Mouse (Mus musculus) lung, embryonic 16.5 days (tissue): ENCODE measurements around the gene Zbtb12. TPM values are rescaled to one million over a fixed set of nuclear protein-coding genes. Genes with fewer than 3 reads are reported as not detected.
A peak's percentile ranks its signal among the peaks of the same experiment; 100 is the strongest.
"Not testable (repeated sequence)": the region's sequence is repeated elsewhere in the genome, so short reads cannot be mapped to it uniquely, and the experiment has no call there.

Experiments used
- ATAC-seq: fragments of 200-750 bp; cut with Nextera tagmentation; 2 replicates; pipeline ENCODE4 v1.8.0; 2017; ENCODE audit warnings: low read depth, mild to moderate bottlenecking, moderate library complexity
- H3K27ac ChIP-seq: fragments of 300-500 bp; sonication (generic); 2 replicates; pipeline ENCODE4 v1.5.1; 2014; ENCODE audit warnings: mild to moderate bottlenecking, control low read depth, low read length
- H3K27me3 ChIP-seq: fragments of 300-500 bp; sonication (generic); 2 replicates; pipeline ENCODE4 v1.6.1; 2014; ENCODE audit warnings: low read depth, low read length, mixed read lengths; ENCODE audit not compliant: control insufficient read depth, insufficient read depth
- H3K36me3 ChIP-seq: fragments of 300-500 bp; sonication (generic); 2 replicates; pipeline ENCODE4 v1.6.1; 2014; ENCODE audit warnings: low read length; ENCODE audit not compliant: control insufficient read depth, insufficient read depth
- H3K4me1 ChIP-seq: fragments of 300-500 bp; sonication (generic); replicated peaks from 2 replicates; pipeline ENCODE4 v1.6.1; 2014; ENCODE audit warnings: low read length, mixed read lengths; ENCODE audit not compliant: control insufficient read depth, insufficient read depth
- H3K4me2 ChIP-seq: fragments of 300-500 bp; sonication (generic); 2 replicates; pipeline ENCODE4 v1.6.1; 2014; ENCODE audit warnings: low read depth, low read length, control low read depth
- H3K4me3 ChIP-seq: fragments of 300-500 bp; sonication (generic); 2 replicates; pipeline ENCODE4 v1.5.1; 2014; ENCODE audit warnings: mild to moderate bottlenecking, low read length, control low read depth
- H3K9ac ChIP-seq: fragments of 300-500 bp; sonication (generic); 2 replicates; pipeline ENCODE4 v1.6.1; 2014; ENCODE audit warnings: low read length, control low read depth
- H3K9me3 ChIP-seq: fragments of 300-500 bp; sonication (generic); 2 replicates; pipeline ENCODE4 v1.6.1; 2016; ENCODE audit warnings: low read length; ENCODE audit not compliant: control insufficient read depth
- WGBS: fragments of 180-500 bp; shearing (Covaris S2); extraction: QIAGEN DNeasy Blood & Tissue Kit; methylation state at CpG from one replicate; pipeline ENCODE4 v1.1.7; 2014; 5-methylcytosine and 5-hydroxymethylcytosine counted together
- polyA plus RNA-seq: library from polyadenylated mRNA; unstranded; fragments of >200 nt; fragmentation: Nextera tagmentation; extraction: Ambion mirVana; gene quantifications from 2 replicates; pipeline ENCODE4 v1.2.1, GENCODE M21; 2015

The Zbtb12 gene
- polyA plus RNA-seq, 1 experiment from 2014 or later, result 2.3 TPM

DNA sequence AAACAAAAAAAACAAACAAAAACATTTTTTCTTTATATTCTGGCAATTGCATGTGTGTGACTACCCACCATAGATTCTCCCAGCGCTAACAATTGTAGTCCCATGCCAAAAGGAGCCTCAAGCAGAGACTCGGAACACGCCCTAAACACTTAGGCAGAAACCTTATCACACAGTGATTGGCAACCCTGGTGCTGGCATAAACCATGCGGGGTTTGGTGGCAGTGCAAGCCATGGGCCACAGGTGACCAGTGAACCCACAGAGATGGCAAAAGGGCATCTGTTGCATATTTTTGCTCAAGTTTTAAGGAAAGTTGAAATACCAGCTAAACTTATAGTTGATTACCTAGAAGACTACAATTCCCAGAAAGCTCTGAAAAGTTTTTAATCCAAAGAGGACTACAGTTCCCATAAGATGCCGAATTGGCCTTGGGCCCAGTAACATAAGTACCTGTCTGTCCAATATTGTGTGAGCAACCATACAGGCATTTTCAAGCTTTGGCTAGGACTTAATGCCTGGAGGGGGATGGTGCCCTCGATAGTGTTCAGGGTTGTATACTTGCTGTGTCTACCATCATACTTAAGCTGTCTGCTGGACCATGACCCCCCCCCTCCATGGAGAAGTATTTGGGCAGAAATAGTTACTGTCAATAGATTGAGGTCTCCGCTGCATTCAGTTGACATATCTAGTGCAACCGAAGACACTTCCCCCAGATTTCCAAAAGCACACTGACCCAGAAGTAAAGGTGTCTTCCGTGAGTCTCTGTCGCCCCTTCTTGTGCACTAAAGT is 18.3 kb downstream of the Zbtb12 start:
- 14% methylated on average over 10 of the region's 10 CpGs for WGBS
- peaks cover 30% of the 10 kb centered on the region for H3K4me1 ChIP-seq
- ATAC-seq, result no peak
- peak overlapping the region; percentile 90 for H3K4me3 ChIP-seq
- peak overlapping the region; percentile 99 for H3K27ac ChIP-seq
- H3K9me3 ChIP-seq, result no peaks in the 10 kb centered on the region
- H3K36me3 ChIP-seq, result peaks cover 9% of the 10 kb centered on the region
- no peaks in the 10 kb centered on the region for H3K27me3 ChIP-seq
- H3K9ac ChIP-seq, result peak overlapping the region; percentile 97
- peak overlapping the region; percentile 72 for H3K4me2 ChIP-seq

DNA sequence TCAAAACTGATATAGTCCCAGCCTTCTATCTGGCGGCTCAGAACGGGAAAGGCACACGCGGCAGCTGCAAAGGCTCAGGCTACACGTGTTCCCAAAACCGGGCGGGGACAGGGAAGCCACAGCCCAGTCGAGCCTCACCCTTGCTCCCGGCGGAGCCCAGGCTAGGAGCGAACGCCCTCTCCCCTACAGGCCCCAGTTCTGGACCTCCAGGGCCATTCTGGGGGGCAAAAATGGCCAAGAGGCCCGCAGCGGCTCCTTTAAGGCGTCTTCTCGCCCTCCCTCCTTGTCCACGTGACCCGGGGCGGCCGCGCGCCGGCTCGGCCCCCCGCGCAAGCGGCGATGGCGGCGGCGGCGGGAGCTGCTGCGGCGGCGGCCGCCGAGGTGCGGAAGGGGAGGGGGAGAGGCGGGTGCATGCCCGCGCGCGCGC is 18.9 kb downstream of the Zbtb12 start, which contains the start of the genes C2 and Ehmt2:
Gene C2, minus strand, starts transcription at position 106 of the 427 bp plus-strand sequence.
Gene Ehmt2, plus strand, starts transcription at position 310 of the 427 bp plus-strand sequence.
- no peaks in the 10 kb centered on the region for H3K27me3 ChIP-seq
- peaks cover 15% of the 10 kb centered on the region for H3K36me3 ChIP-seq
- H3K27ac ChIP-seq, result peak within 1 kb of the TSS; percentile 99
- peaks cover 30% of the 10 kb centered on the region for H3K4me1 ChIP-seq
- peak within 1 kb of the TSS; percentile 90 for H3K4me3 ChIP-seq
- H3K4me2 ChIP-seq, result peak within 1 kb of the TSS; percentile 72
- WGBS, result under 1% methylated on average over 34 of the region's 44 CpGs
- H3K9me3 ChIP-seq, result no peaks in the 10 kb centered on the region
- peak; percentile 69 for ATAC-seq
- peak within 1 kb of the TSS; percentile 97 for H3K9ac ChIP-seq

DNA sequence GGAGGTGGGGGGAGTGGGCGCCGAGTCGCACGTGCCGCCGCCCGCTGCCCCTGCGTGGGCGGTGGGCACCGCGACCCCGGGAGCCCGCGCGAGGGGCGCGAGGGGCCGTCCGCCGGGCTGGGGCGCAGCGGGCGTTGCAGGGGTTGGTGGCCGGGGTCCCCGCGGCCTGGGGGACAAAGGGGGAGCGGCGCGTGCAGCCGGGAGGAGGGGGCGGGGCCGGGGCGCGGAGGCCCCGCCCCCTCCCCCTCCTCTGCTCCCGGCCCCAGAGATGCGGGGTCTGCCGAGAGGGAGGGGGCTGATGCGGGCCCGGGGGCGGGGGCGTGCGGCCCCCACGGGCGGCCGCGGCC is 19.4 kb downstream of the Zbtb12 start:
- Histone ChIP-seq H3K27me3 (no peaks in the 10 kb centered on the region), H3K4me1 (peaks cover 27% of the 10 kb centered on the region), H3K4me3 (peak overlapping the region; percentile 90), H3K27ac (peak overlapping the region; percentile 99), H3K9me3 (no peaks in the 10 kb centered on the region), H3K36me3 (peaks cover 20% of the 10 kb centered on the region), H3K9ac (peak overlapping the region; percentile 97), H3K4me2 (peak overlapping the region; percentile 72)
- 0% methylated on average over 1 of the region's 47 CpGs for WGBS
- peak; percentile 15; the same call in 1 of the 2 replicates for ATAC-seq

DNA sequence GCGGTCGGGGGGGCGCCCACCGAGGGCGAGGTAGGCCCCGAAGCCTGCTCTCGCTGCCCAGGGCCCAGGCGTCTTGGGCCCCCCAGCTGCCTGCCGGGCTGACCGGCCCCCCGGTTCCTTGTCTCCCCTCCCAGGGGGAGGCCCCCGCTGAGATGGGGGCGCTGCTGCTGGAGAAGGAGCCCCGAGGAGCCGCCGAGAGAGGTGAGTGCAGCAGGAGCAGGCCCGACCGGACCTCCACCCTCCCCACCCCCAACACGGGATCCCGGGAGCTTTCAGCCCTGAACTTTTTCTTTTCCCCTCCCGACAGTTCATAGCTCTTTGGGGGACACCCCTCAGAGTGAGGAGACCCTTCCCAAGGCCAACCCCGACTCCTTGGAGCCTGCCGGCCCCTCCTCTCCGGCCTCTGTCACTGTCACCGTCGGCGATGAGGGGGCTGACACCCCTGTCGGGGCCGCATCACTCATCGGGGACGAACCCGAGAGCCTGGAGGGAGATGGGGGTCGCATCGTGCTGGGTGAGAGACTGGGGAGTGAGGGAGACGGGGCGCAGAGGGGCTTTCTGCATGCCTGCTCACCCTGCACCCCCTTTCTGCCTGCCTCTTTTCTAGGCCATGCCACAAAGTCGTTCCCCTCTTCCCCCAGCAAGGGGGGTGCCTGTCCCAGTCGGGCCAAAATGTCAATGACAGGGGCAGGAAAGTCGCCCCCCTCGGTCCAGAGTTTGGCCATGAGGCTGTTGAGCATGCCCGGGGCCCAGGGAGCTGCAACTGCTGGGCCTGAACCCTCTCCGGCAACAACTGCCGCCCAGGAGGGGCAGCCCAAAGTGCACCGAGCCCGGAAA is 20.0 kb downstream of the Zbtb12 start:
- Histone ChIP-seq H3K27ac (peak overlapping the region; percentile 99), H3K36me3 (peaks cover 22% of the 10 kb centered on the region), H3K27me3 (no peaks in the 10 kb centered on the region), H3K4me2 (peak overlapping the region; percentile 72), H3K9ac (peak overlapping the region; percentile 97), H3K4me3 (peak overlapping the region; percentile 90), H3K4me1 (peaks cover 27% of the 10 kb centered on the region), H3K9me3 (no peaks in the 10 kb centered on the region)
- ATAC-seq, result no peak
- WGBS, result under 1% methylated on average over 29 of the region's 45 CpGs

DNA sequence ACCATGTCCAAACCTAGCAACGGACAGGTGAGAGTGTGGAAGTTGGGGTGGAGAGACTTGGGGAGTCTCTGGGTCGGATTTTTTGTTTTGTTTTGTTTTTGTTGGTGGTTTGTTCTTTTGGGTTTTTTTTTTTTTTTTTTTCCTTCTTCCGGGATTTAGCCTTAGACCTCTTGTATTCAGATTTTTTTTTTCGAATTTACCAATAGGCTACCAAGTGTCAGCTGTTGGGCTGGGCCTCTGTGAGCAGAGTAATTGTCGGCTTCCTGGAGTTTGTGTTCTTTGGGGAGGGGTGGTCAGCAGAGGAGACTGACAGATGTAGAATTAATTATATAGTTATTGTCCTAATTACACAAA is 20.6 kb downstream of the Zbtb12 start:
- Histone ChIP-seq H3K9me3 (no peaks in the 10 kb centered on the region), H3K4me2 (peak overlapping the region; percentile 72), H3K4me1 (peaks cover 27% of the 10 kb centered on the region), H3K27ac (peak overlapping the region; percentile 99), H3K9ac (peak overlapping the region; percentile 97), H3K27me3 (no peaks in the 10 kb centered on the region), H3K4me3 (peak overlapping the region; percentile 90), H3K36me3 (peaks cover 22% of the 10 kb centered on the region)
- WGBS, result 1% methylated on average over 5 of the region's 5 CpGs
- ATAC-seq, result no peak

DNA sequence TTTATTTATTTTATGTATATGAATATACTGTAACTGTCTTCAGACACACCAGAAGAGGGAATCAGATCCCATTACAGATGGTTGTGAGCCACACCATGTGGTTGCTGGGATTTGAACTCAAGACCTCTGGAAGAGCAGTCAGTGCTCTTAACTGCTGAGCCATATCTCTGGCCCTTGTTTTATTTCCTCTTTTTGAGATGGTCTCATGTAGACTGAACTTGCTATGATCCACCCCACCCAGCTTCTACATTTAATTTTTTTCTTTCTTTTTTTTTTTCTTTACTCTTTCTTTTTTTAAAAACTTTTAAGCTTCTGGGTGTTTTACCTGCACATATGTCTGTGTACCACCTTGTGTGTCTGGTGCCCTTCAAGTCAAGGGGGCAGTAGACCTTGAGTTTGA is 21.5 kb downstream of the Zbtb12 start:
- Histone ChIP-seq H3K4me1 (peaks cover 20% of the 10 kb centered on the region), H3K36me3 (peaks cover 28% of the 10 kb centered on the region)
- H3K27ac ChIP-seq, result not testable (repeated sequence)

DNA sequence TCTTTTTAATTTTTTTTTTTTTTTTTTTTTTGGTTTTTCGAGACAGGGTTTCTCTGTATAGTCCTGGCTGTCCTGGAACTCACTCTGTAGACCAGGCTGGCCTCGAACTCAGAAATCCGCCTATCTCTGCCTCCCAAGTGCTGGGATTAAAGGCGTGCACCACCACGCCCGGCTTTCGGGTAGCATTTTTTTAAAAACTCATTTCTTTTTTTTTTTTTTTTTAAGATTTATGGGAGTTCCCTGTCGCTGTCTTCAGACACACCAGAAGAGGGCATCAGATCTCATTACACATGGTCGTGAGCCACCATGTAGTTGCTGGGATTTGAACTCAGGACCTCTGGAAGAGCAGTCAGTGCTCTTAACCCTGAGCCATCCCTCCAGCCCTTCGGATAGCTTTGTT is 22.7 kb downstream of the Zbtb12 start:
- WGBS, result 85% methylated on average over 9 of the region's 10 CpGs
- ATAC-seq, result not testable (repeated sequence)

More for the DNA sequence above, 21.5 kb downstream of the Zbtb12 start:
- ATAC-seq, H3K9me3 ChIP-seq, H3K9ac ChIP-seq, H3K4me3 ChIP-seq, H3K4me2 ChIP-seq, H3K27me3 ChIP-seq: not testable (repeated sequence)

DNA sequence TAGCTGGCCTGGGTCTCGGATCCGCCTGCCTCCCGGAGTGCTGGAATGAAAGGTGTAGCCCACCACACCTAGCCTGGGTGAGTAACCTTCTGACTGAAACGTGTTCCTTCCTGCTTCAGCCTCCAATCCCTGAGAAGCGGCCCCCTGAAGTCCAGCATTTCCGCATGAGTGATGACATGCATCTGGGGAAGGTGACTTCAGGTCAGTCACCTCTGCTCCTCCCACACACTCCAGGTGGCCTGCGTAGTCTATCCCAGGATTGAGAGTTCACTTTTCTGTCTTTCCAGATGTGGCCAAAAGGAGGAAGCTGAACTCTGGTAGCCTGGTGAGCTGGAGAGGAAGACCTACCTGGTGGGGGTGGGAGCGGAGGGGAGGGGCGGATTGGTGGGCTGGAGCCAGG is 23.6 kb downstream of the Zbtb12 start:
- H3K36me3 ChIP-seq, result peaks cover 42% of the 10 kb centered on the region
- ATAC-seq, result no peak
- no peak overlapping the region for H3K4me2 ChIP-seq
- H3K27ac ChIP-seq, result no peak overlapping the region
- peaks cover 4% of the 10 kb centered on the region; the same call in 1 of the 2 replicates for H3K4me1 ChIP-seq
- no peak overlapping the region for H3K9ac ChIP-seq
- no peaks in the 10 kb centered on the region for H3K9me3 ChIP-seq
- 83% methylated on average over 9 of the region's 9 CpGs for WGBS
- no peak overlapping the region for H3K4me3 ChIP-seq
- H3K27me3 ChIP-seq, result no peaks in the 10 kb centered on the region

More for the DNA sequence above, 22.7 kb downstream of the Zbtb12 start:
- not testable (repeated sequence) for H3K9me3 ChIP-seq, H3K4me2 ChIP-seq, H3K27ac ChIP-seq, H3K9ac ChIP-seq, H3K4me3 ChIP-seq, H3K27me3 ChIP-seq
- Histone ChIP-seq H3K36me3 (peaks cover 33% of the 10 kb centered on the region), H3K4me1 (peaks cover 11% of the 10 kb centered on the region)

DNA sequence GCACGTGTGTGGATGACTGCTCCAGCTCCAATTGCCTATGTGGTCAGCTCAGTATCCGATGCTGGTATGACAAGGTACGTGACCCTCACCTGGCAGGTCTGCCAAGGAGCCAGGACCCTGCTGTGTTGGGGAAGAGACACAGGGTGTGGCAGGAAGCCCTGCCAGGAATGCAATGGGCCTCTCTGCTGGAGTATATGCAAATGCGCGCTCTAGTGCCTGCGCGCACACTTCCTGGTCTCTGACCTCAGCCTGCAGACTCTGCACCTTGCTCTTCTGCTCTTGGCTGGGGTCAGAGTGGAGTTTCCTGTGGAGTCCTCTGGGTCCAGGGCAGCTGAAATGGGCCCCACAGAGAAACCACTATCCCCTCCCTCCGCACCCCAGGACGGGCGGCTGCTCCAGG is 31.7 kb downstream of the Zbtb12 start:
- Histone ChIP-seq H3K4me2 (no peak overlapping the region), H3K36me3 (peaks cover 72% of the 10 kb centered on the region), H3K27me3 (no peaks in the 10 kb centered on the region), H3K9me3 (no peaks in the 10 kb centered on the region), H3K9ac (no peak overlapping the region), H3K27ac (no peak overlapping the region), H3K4me1 (peaks cover 8% of the 10 kb centered on the region), H3K4me3 (no peak overlapping the region)
- 85% methylated on average over 10 of the region's 10 CpGs for WGBS
- no peak for ATAC-seq
